Mouse (Mus musculus): ENCODE data around the gene Pnpla1.

DNA sequence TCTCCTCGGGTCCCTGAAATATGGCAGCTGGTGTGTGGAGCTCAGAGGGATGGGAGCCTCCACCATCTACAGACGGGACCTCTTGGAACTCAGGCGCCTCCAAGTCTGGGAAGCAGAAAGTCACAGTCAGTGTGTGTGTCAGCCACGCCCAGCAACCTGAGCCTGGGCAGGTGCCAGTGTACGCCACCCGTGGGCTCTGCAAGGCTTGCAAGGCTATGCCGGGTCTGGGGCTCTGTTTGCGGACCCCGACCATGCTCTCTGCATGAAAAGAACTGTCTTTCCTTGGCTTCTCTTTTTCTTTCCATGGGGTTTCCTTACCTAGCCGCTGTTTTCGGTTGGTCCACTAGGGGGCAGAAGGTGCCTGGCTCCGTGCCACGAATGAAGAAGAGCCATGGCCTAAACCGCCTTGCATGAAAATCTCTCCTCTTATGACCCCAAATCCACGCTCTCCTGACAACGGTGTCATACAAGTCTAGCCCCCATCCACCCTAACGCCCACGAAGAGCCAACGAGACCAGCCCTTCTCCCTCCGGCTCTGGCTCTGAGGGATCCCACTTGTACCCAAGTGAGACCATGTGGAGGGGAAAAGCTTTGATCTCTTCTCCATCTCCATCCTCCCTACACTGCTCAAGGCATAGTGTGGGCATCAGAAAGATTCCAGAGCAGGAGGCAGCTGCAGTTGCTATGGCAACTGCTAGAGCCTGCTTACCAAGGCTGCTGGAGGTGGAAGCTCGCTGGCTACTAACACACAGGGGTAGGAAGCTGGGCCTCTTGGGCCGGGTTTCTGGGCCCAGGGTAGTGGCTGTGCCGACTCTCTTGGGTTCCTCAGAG is 46.5 kb downstream of the Pnpla1 start:
- TF ChIP-seq CTCF (IDR thresholded peaks at IDR 0.05; ENCODE audit: extremely low read depth, insufficient read depth, low read length) (peak; percentile 68), POLR2A (IDR thresholded peaks at IDR 0.05; ENCODE audit: extremely low read depth, insufficient read depth, low read length) (peak; percentile 70; the same call in 1 of the 2 replicates)

Data from cortical plate, adult 2 months (tissue).